Mouse (Mus musculus): ENCODE measurements around the gene Gm5901. TPM values are rescaled to one million over a fixed set of nuclear protein-coding genes. Genes with fewer than 3 reads are reported as not detected.
"Not testable (repeated sequence)": the region's sequence is repeated elsewhere in the genome, so short reads cannot be mapped to it uniquely, and the experiment has no call there.

Gm5901 gene
- polyA plus RNA-seq, 1 experiment from 2014 or later: not detected

- H3K9me3 ChIP-seq (ENCODE audit: control insufficient read depth, low read length): no peaks in the 10 kb centered on the region
- ATAC-seq (ENCODE audit: low FRiP score) (no peak), DNase-seq (ENCODE audit: low spot score, missing footprints) (no peak)
- H3K9ac ChIP-seq (ENCODE audit: low read length): no peak overlapping the region
- H3K4me2 ChIP-seq: no peak overlapping the region
- H3K4me1 ChIP-seq (ENCODE audit: control insufficient read depth, insufficient read depth, low read length): peaks cover 7% of the 10 kb centered on the region; the same call in 1 of the 2 replicates
- H3K36me3 ChIP-seq (ENCODE audit: control insufficient read depth, insufficient read depth, low read length): no peaks in the 10 kb centered on the region
- H3K4me3 ChIP-seq (ENCODE audit: low read depth, low read length): no peak overlapping the region
- H3K27me3 ChIP-seq (ENCODE audit: control insufficient read depth, insufficient read depth, low read length): no peaks in the 10 kb centered on the region
- no peak overlapping the region for H3K27ac ChIP-seq (ENCODE audit: low read depth, low read length)
These were observed 20.4 kb downstream of the Gm5901 start for GRCm38 (mm10) chr7:105395131-105395820.

GRCm38 (mm10) chr7:105396126-105396525 lies 21.3 kb downstream of the Gm5901 start:
- Histone ChIP-seq H3K4me3 (ENCODE audit: low read depth, low read length) (no peak overlapping the region), H3K4me2 (no peak overlapping the region), H3K4me1 (ENCODE audit: control insufficient read depth, insufficient read depth, low read length) (peaks cover 7% of the 10 kb centered on the region; the same call in 1 of the 2 replicates), H3K9ac (ENCODE audit: low read length) (no peak overlapping the region), H3K9me3 (ENCODE audit: control insufficient read depth, low read length) (no peaks in the 10 kb centered on the region), H3K27ac (ENCODE audit: low read depth, low read length) (no peak overlapping the region), H3K36me3 (ENCODE audit: control insufficient read depth, insufficient read depth, low read length) (no peaks in the 10 kb centered on the region), H3K27me3 (ENCODE audit: control insufficient read depth, insufficient read depth, low read length) (no peaks in the 10 kb centered on the region)
- ATAC-seq (ENCODE audit: low FRiP score) (no peak), DNase-seq (ENCODE audit: low spot score, missing footprints) (no peak)

GRCm38 (mm10) chr7:105399058-105399934 lies 24.5 kb downstream of the Gm5901 start:
- peak; percentile 93 for DNase-seq (ENCODE audit: low spot score, missing footprints)

GRCm38 (mm10) chr7:105399935-105400624 lies 25.2 kb downstream of the Gm5901 start, which contains the start of gene Fam160a2:
Fam160a2 (minus strand) TSS chr7:105400054.
- H3K9me3 ChIP-seq (ENCODE audit: control insufficient read depth, low read length): no peaks in the 10 kb centered on the region
- peak within 1 kb of the TSS; percentile 80 for H3K4me3 ChIP-seq (ENCODE audit: low read depth, low read length)
- peak within 1 kb of the TSS; percentile 83 for H3K9ac ChIP-seq (ENCODE audit: low read length)
- WGBS: under 1% methylated on average over 55 of the region's 55 CpGs
- H3K27ac ChIP-seq (ENCODE audit: low read depth, low read length): peak within 1 kb of the TSS; percentile 56
- H3K36me3 ChIP-seq (ENCODE audit: control insufficient read depth, insufficient read depth, low read length): no peaks in the 10 kb centered on the region
- DNase-seq (ENCODE audit: low spot score, missing footprints) (peak; percentile 100), ATAC-seq (ENCODE audit: low FRiP score) (peak; percentile 99)
- no peaks in the 10 kb centered on the region for H3K27me3 ChIP-seq (ENCODE audit: control insufficient read depth, insufficient read depth, low read length)
- peak within 1 kb of the TSS; percentile 61 for H3K4me2 ChIP-seq
- H3K4me1 ChIP-seq (ENCODE audit: control insufficient read depth, insufficient read depth, low read length): peaks cover 7% of the 10 kb centered on the region; the same call in 1 of the 2 replicates

More at GRCm38 (mm10) chr7:105399058-105399934, 24.5 kb downstream of the Gm5901 start:
- ATAC-seq (ENCODE audit: low FRiP score): no peak; the same call in 1 of the 2 replicates
- Histone ChIP-seq H3K27me3 (ENCODE audit: control insufficient read depth, insufficient read depth, low read length) (no peaks in the 10 kb centered on the region), H3K9me3 (ENCODE audit: control insufficient read depth, low read length) (no peaks in the 10 kb centered on the region), H3K4me2 (peak overlapping the region; percentile 61), H3K9ac (ENCODE audit: low read length) (peak overlapping the region; percentile 83), H3K27ac (ENCODE audit: low read depth, low read length) (no peak overlapping the region), H3K36me3 (ENCODE audit: control insufficient read depth, insufficient read depth, low read length) (no peaks in the 10 kb centered on the region), H3K4me1 (ENCODE audit: control insufficient read depth, insufficient read depth, low read length) (peaks cover 7% of the 10 kb centered on the region; the same call in 1 of the 2 replicates), H3K4me3 (ENCODE audit: low read depth, low read length) (peak overlapping the region; percentile 80)
- 2% methylated on average over 25 of the region's 25 CpGs for WGBS

- ATAC-seq (ENCODE audit: low FRiP score): no peak
- peaks cover 2% of the 10 kb centered on the region; the same call in 1 of the 2 replicates for H3K4me1 ChIP-seq (ENCODE audit: control insufficient read depth, insufficient read depth, low read length)
- H3K9me3 ChIP-seq (ENCODE audit: control insufficient read depth, low read length): no peaks in the 10 kb centered on the region
- no peak within 1 kb of the TSS for H3K9ac ChIP-seq (ENCODE audit: low read length)
- WGBS: 77% methylated on average over 5 of the region's 5 CpGs
- H3K4me2 ChIP-seq: no peak within 1 kb of the TSS
- H3K27ac ChIP-seq (ENCODE audit: low read depth, low read length): no peak within 1 kb of the TSS
- H3K27me3 ChIP-seq (ENCODE audit: control insufficient read depth, insufficient read depth, low read length): no peaks in the 10 kb centered on the region
- DNase-seq (ENCODE audit: low spot score, missing footprints): no peak
- no peaks in the 10 kb centered on the region for H3K36me3 ChIP-seq (ENCODE audit: control insufficient read depth, insufficient read depth, low read length)
- H3K4me3 ChIP-seq (ENCODE audit: low read depth, low read length): no peak within 1 kb of the TSS
These were observed 29.4 kb downstream of the Gm5901 start, which contains the start of gene Cnga4 for GRCm38 (mm10) chr7:105404268-105404667. Cnga4 (plus strand) TSS chr7:105404568.

GRCm38 (mm10) chr7:105406322-105406721 lies 31.5 kb downstream of the Gm5901 start:
- no peak for DNase-seq (ENCODE audit: low spot score, missing footprints)
- H3K9ac ChIP-seq (ENCODE audit: low read length): no peak overlapping the region
- no peak for ATAC-seq (ENCODE audit: low FRiP score)
- H3K27ac ChIP-seq (ENCODE audit: low read depth, low read length): no peak overlapping the region
- H3K36me3 ChIP-seq (ENCODE audit: control insufficient read depth, insufficient read depth, low read length): no peaks in the 10 kb centered on the region
- H3K4me3 ChIP-seq (ENCODE audit: low read depth, low read length): no peak overlapping the region
- no peaks in the 10 kb centered on the region for H3K4me1 ChIP-seq (ENCODE audit: control insufficient read depth, insufficient read depth, low read length)
- no peaks in the 10 kb centered on the region for H3K9me3 ChIP-seq (ENCODE audit: control insufficient read depth, low read length)
- H3K4me2 ChIP-seq: no peak overlapping the region
- WGBS: 94% methylated on average over 1 of the region's 1 CpGs
- H3K27me3 ChIP-seq (ENCODE audit: control insufficient read depth, insufficient read depth, low read length): no peaks in the 10 kb centered on the region

GRCm38 (mm10) chr7:105411874-105412632 lies 37.2 kb downstream of the Gm5901 start:
- peak; percentile 63; the same call in 1 of the 2 replicates for ATAC-seq (ENCODE audit: low FRiP score)
- WGBS: 65% methylated on average over 8 of the region's 8 CpGs

GRCm38 (mm10) chr7:105414385-105414784 lies 39.5 kb downstream of the Gm5901 start:
- ATAC-seq (ENCODE audit: low FRiP score): no peak
- H3K9ac ChIP-seq (ENCODE audit: low read length): no peak overlapping the region

More at GRCm38 (mm10) chr7:105411874-105412632, 37.2 kb downstream of the Gm5901 start:
- H3K4me2 ChIP-seq; H3K36me3 ChIP-seq (ENCODE audit: control insufficient read depth, insufficient read depth, low read length); H3K9ac ChIP-seq (ENCODE audit: low read length); H3K4me3 ChIP-seq (ENCODE audit: low read depth, low read length); H3K4me1 ChIP-seq (ENCODE audit: control insufficient read depth, insufficient read depth, low read length); H3K9me3 ChIP-seq (ENCODE audit: control insufficient read depth, low read length); H3K27me3 ChIP-seq (ENCODE audit: control insufficient read depth, insufficient read depth, low read length); H3K27ac ChIP-seq (ENCODE audit: low read depth, low read length): not testable (repeated sequence)
- DNase-seq (ENCODE audit: low spot score, missing footprints): peak; percentile 99

More at GRCm38 (mm10) chr7:105414385-105414784, 39.5 kb downstream of the Gm5901 start:
- Histone ChIP-seq H3K27ac (ENCODE audit: low read depth, low read length) (no peak overlapping the region), H3K4me2 (no peak overlapping the region), H3K27me3 (ENCODE audit: control insufficient read depth, insufficient read depth, low read length) (no peaks in the 10 kb centered on the region), H3K9me3 (ENCODE audit: control insufficient read depth, low read length) (no peaks in the 10 kb centered on the region), H3K4me3 (ENCODE audit: low read depth, low read length) (no peak overlapping the region), H3K4me1 (ENCODE audit: control insufficient read depth, insufficient read depth, low read length) (no peaks in the 10 kb centered on the region), H3K36me3 (ENCODE audit: control insufficient read depth, insufficient read depth, low read length) (no peaks in the 10 kb centered on the region)
- WGBS: 65% methylated on average over 6 of the region's 6 CpGs
- DNase-seq (ENCODE audit: low spot score, missing footprints): no peak
